Mouse (Mus musculus): ENCODE data around the gene Pfdn6. TPM values are rescaled to one million over a fixed set of nuclear protein-coding genes. Genes with fewer than 3 reads are reported as not detected.
"Not testable (repeated sequence)": the region's sequence is repeated elsewhere in the genome, so short reads cannot be mapped to it uniquely, and the experiment has no call there.

Gene Pfdn6
- polyA plus RNA-seq, 1 experiment: 135 TPM

GRCm38 (mm10) chr17:33892429-33892828 is 47.7 kb downstream of the Pfdn6 start:
- H3K27me3 ChIP-seq (ENCODE audit: control insufficient read depth, insufficient read depth, low read length): no peaks in the 10 kb centered on the region
- no peak overlapping the region for H3K4me3 ChIP-seq (replicated peaks; ENCODE audit: insufficient read depth, low read depth, low read length)
- WGBS: 13% methylated on average over 7 of the region's 7 CpGs
- no peak overlapping the region for H3K27ac ChIP-seq (ENCODE audit: insufficient read depth, low read length)
- DNase-seq: no peak
- no peak for TF ChIP-seq POLR2A (IDR thresholded peaks at IDR 0.05; ENCODE audit: borderline replicate concordance, insufficient read depth, low read length)
- no peak for TF ChIP-seq CTCF (IDR thresholded peaks at IDR 0.05; ENCODE audit: borderline replicate concordance, insufficient read depth, low read depth, low read length)
- no peaks in the 10 kb centered on the region for H3K4me1 ChIP-seq (ENCODE audit: control insufficient read depth, insufficient read depth, low read length)

GRCm38 (mm10) chr17:33891892-33892291 is 48.3 kb downstream of the Pfdn6 start:
- not testable (repeated sequence) for H3K27ac ChIP-seq (ENCODE audit: insufficient read depth, low read length); H3K4me3 ChIP-seq (replicated peaks; ENCODE audit: insufficient read depth, low read depth, low read length); DNase-seq; H3K27me3 ChIP-seq (ENCODE audit: control insufficient read depth, insufficient read depth, low read length); H3K4me1 ChIP-seq (ENCODE audit: control insufficient read depth, insufficient read depth, low read length)
- 62% methylated on average over 6 of the region's 6 CpGs for WGBS

- TF ChIP-seq POLR2A (IDR thresholded peaks at IDR 0.05; ENCODE audit: borderline replicate concordance, insufficient read depth, low read length) (no peak), CTCF (IDR thresholded peaks at IDR 0.05; ENCODE audit: borderline replicate concordance, insufficient read depth, low read depth, low read length) (no peak)
- DNase-seq: no peak
- Histone ChIP-seq H3K27ac (ENCODE audit: insufficient read depth, low read length) (no peak overlapping the region), H3K4me1 (ENCODE audit: control insufficient read depth, insufficient read depth, low read length) (no peaks in the 10 kb centered on the region), H3K4me3 (replicated peaks; ENCODE audit: insufficient read depth, low read depth, low read length) (no peak overlapping the region), H3K27me3 (ENCODE audit: control insufficient read depth, insufficient read depth, low read length) (no peaks in the 10 kb centered on the region)
- 60% methylated on average over 2 of the region's 2 CpGs for WGBS
Measured at GRCm38 (mm10) chr17:33891357-33891756, 48.8 kb downstream of the Pfdn6 start.

- DNase-seq: peak; percentile 99 to 100
- Histone ChIP-seq H3K27me3 (ENCODE audit: control insufficient read depth, insufficient read depth, low read length) (no peaks in the 10 kb centered on the region), H3K4me1 (ENCODE audit: control insufficient read depth, insufficient read depth, low read length) (no peaks in the 10 kb centered on the region), H3K4me3 (replicated peaks; ENCODE audit: insufficient read depth, low read depth, low read length) (peak within 1 kb of the TSS; percentile 94), H3K27ac (ENCODE audit: insufficient read depth, low read length) (no peak within 1 kb of the TSS)
- under 1% methylated on average over 49 of the region's 49 CpGs for WGBS
- no peak for TF ChIP-seq POLR2A (IDR thresholded peaks at IDR 0.05; ENCODE audit: borderline replicate concordance, insufficient read depth, low read length)
- peak; percentile 92 for TF ChIP-seq CTCF (IDR thresholded peaks at IDR 0.05; ENCODE audit: borderline replicate concordance, insufficient read depth, low read depth, low read length)
Measured at GRCm38 (mm10) chr17:33890533-33891059, 49.5 kb downstream of the Pfdn6 start, which contains the start of gene Kifc1. Gene Kifc1 (minus strand): TSS chr17:33890661.

- WGBS: under 1% methylated on average over 43 of the region's 44 CpGs
- H3K27me3 ChIP-seq (ENCODE audit: control insufficient read depth, insufficient read depth, low read length); H3K4me1 ChIP-seq (ENCODE audit: control insufficient read depth, insufficient read depth, low read length); H3K27ac ChIP-seq (ENCODE audit: insufficient read depth, low read length); DNase-seq: not testable (repeated sequence)
- peak overlapping the region; percentile 94 for H3K4me3 ChIP-seq (replicated peaks; ENCODE audit: insufficient read depth, low read depth, low read length)
Measured at GRCm38 (mm10) chr17:33889941-33890532, 50.1 kb downstream of the Pfdn6 start.

Other genes starting within 250 kb of the Pfdn6 start
- 157 and 171 TPM in 2 replicates for gene March2, start 221.7 kb downstream of the Pfdn6 start, polyA plus RNA-seq (2012; rRNA removed)
- gene Rab11b, start 179.8 kb downstream of the Pfdn6 start, polyA plus RNA-seq (2012; rRNA removed): 494 and 510 TPM in 2 replicates
- 1.6 and 1.9 TPM in 2 replicates for gene Angptl4, start 158.5 kb downstream of the Pfdn6 start, polyA plus RNA-seq (2012; rRNA removed)
- 52.1 and 59.5 TPM in 2 replicates for gene Kank3, start 129.8 kb downstream of the Pfdn6 start, polyA plus RNA-seq (2012; rRNA removed)
- gene Rps28, start 115.8 kb downstream of the Pfdn6 start, polyA plus RNA-seq (2012; rRNA removed): 471 and 493 TPM in 2 replicates
- 341 and 361 TPM in 2 replicates for gene Ndufa7, start 115.8 kb downstream of the Pfdn6 start, polyA plus RNA-seq (2012; rRNA removed)
- gene Cd320, start 97.3 kb downstream of the Pfdn6 start, polyA plus RNA-seq (2012; rRNA removed): 34.4 and 34.7 TPM in 2 replicates
- gene Gm7029, start 66.5 kb downstream of the Pfdn6 start, polyA plus RNA-seq (2012; rRNA removed): not detected in 2 replicates
- 2.2 and 2.3 TPM in 2 replicates for gene Kifc1, start 49.7 kb downstream of the Pfdn6 start, polyA plus RNA-seq (2012; rRNA removed)
- 0.48 and 0.65 TPM in 2 replicates for gene Platr17, start 35.2 kb downstream of the Pfdn6 start, polyA plus RNA-seq (2012; rRNA removed)
- gene Daxx, start 30.9 kb downstream of the Pfdn6 start, polyA plus RNA-seq (2012; rRNA removed): 28.6 and 30.4 TPM in 2 replicates
- gene Tapbp, start 24.4 kb downstream of the Pfdn6 start, polyA plus RNA-seq (2012; rRNA removed): 27.7 and 28.5 TPM in 2 replicates
- 30.2 and 33.4 TPM in 2 replicates for gene Zbtb22, start 24.4 kb downstream of the Pfdn6 start, polyA plus RNA-seq (2012; rRNA removed)
- gene Rgl2, start 10.8 kb downstream of the Pfdn6 start, polyA plus RNA-seq (2012; rRNA removed): 171 and 183 TPM in 2 replicates
- gene Wdr46, start 317 bp upstream of the Pfdn6 start, polyA plus RNA-seq (2012; rRNA removed): 13.3 and 14.0 TPM in 2 replicates
- 8.4 and 8.6 TPM in 2 replicates for gene B3galt4, start 11.1 kb upstream of the Pfdn6 start, polyA plus RNA-seq (2012; rRNA removed)
- gene Vps52, start 15.5 kb upstream of the Pfdn6 start, polyA plus RNA-seq (2012; rRNA removed): 73.5 and 77.0 TPM in 2 replicates
- 283 and 320 TPM in 2 replicates for gene Rps18, start 15.7 kb upstream of the Pfdn6 start, polyA plus RNA-seq (2012; rRNA removed)
- 61.9 and 77.5 TPM in 2 replicates for gene H2-K1, start 60.0 kb upstream of the Pfdn6 start, polyA plus RNA-seq (2012; rRNA removed)
- 66.4 and 74.6 TPM in 2 replicates for gene Ring1, start 84.3 kb upstream of the Pfdn6 start, polyA plus RNA-seq (2012; rRNA removed)
- gene H2-Ke6, start 87.7 kb upstream of the Pfdn6 start, polyA plus RNA-seq (2012; rRNA removed): 82.9 and 89.8 TPM in 2 replicates
- gene Slc39a7, start 91.3 kb upstream of the Pfdn6 start, polyA plus RNA-seq (2012; rRNA removed): 120 and 123 TPM in 2 replicates
- 78.0 and 83.2 TPM in 2 replicates for gene Rxrb, start 91.5 kb upstream of the Pfdn6 start, polyA plus RNA-seq (2012; rRNA removed)
- 12.2 and 15.2 TPM in 2 replicates for gene Col11a2, start 99.1 kb upstream of the Pfdn6 start, polyA plus RNA-seq (2012; rRNA removed)
- gene H2-Oa, start 152.0 kb upstream of the Pfdn6 start, polyA plus RNA-seq (2012; rRNA removed): 0.25 and 0.34 TPM in 2 replicates
- gene H2-DMa, start 179.2 kb upstream of the Pfdn6 start, polyA plus RNA-seq (2012; rRNA removed): 13.2 and 13.6 TPM in 2 replicates
- gene Brd2, start 182.3 kb upstream of the Pfdn6 start, polyA plus RNA-seq (2012; rRNA removed): 188 and 209 TPM in 2 replicates
- gene H2-DMb2, start 203.0 kb upstream of the Pfdn6 start, polyA plus RNA-seq (2012; rRNA removed): 0.35 and 0.52 TPM in 2 replicates
- 1.8 and 3.0 TPM in 2 replicates for gene H2-DMb1, start 212.7 kb upstream of the Pfdn6 start, polyA plus RNA-seq (2012; rRNA removed)
- gene Tap1, start 247.2 kb upstream of the Pfdn6 start, polyA plus RNA-seq (2012; rRNA removed): 2.6 and 2.7 TPM in 2 replicates
- gene Psmb9, start 247.4 kb upstream of the Pfdn6 start, polyA plus RNA-seq (2012; rRNA removed): 2.2 and 2.7 TPM in 2 replicates